Mouse (Mus musculus) heart, adult 8-10 months (tissue): Measurements from ENCODE around the gene Ush2a. TPM values are rescaled to one million over a fixed set of nuclear protein-coding genes. Genes with fewer than 3 reads are reported as not detected.

Experiments used
- DNase-seq: peaks from one replicate; pipeline ENCODE4 v3.0.0; 2022; ENCODE audit warnings: low spot score
- total RNA-seq, 4 experiments: library from RNA; stranded (reverse); gene quantifications; 2 replicates each; pipeline ENCODE4 v1.2.4; 2022

Ush2a gene
- total RNA-seq, 4 experiments from 2014 or later = 0.06 to 0.19 TPM; not detected in 2

- DNase-seq = no peak
Observed at GRCm38 (mm10) chr1:188385733-188386261, 124.0 kb downstream of the Ush2a start.

- no peak for DNase-seq
Observed at GRCm38 (mm10) chr1:188387321-188387720, 125.5 kb downstream of the Ush2a start.

DNA sequence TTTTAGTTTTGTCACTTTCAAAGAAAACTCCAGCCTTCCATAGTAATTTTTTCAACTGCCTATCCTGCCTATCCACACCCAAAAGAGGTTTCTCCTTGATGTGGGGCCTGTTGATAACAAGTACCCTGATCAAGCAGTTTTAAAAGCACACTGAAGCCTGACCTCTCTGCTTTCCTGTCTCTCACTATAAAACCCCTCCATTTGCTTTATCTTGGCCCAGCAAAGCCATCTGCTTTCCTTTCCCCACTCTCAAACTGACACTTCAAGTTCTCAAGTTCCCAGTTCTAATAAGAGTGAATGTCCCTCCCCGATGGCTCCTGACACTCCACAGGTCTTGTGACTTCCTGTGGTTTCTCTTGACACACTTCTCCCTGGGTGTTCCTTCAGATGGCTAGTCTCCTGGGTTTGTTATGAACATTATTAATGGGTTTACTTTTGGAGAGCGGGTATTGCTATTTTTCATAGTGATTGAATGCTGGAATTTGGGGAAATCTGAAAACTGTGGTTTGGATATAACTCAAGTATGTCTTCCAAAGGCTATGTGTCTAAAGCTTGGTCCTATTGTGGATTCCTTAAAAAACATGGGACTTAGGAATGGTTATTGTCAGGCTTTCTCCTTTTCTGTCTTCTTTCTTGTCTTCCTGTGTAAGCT lies 126.1 kb downstream of the Ush2a start:
- no peak for DNase-seq

DNA sequence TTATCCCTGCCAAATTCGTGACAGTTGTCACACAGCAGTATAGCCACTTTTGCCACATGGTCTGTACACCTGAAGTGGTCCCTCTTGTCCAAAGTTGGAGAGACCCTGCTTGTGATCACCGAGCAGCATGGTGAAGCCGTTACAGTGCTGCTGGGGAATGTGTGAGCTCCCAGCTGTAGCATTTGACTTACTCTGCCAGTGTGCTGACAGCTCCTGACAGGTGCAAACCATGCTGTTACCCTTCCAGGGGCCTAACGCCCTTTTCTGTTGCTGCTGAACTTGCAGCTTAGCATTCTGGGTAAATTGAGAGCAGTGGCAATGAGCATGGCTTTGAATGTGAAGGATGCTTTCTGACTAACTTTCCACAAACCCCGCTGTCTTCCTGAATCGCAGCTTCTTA lies 128.3 kb downstream of the Ush2a start:
- DNase-seq = no peak

GRCm38 (mm10) chr1:188407176-188407575 lies 145.4 kb downstream of the Ush2a start:
- no peak for DNase-seq

GRCm38 (mm10) chr1:188407613-188408386 lies 146.0 kb downstream of the Ush2a start:
- no peak for DNase-seq

DNA sequence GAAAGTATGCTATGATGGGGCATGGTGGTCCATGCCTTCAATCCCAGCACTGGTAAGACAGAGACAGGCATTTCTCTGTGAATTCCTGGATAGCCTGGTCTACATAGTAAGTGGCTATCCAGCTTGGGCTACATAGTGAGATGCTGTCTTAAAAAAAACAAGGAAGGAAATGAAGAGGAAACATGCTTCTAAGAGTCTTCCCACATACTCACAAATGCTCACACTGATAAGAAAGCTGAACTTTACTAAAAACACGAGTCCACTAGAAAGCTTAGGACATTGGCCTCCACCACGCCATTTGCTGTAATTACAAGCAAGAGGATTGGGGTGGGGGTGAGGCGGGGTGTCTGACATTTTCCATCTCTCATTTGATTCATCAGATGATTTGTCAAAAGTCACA lies 148.7 kb downstream of the Ush2a start:
- DNase-seq = no peak

DNA sequence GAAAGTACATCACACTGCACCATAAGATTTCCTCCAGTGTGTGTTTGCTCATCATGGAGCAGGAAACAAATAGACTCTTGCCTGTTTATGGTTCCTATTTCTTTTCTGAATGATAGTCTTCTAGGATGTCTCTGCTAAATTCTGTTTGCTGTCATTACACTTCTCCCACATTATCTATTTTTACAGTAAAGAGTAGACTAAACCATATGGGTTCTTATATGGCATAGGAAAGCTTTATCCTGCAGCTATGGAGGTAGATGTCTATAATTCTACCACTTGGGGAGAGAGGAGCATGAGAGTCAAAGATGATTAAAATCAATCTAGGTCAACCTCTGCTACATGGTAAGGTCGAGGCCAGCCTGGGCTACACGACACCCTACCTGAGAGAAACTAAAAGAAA lies 158.7 kb downstream of the Ush2a start:
- no peak for DNase-seq

GRCm38 (mm10) chr1:188428172-188428571 lies 166.3 kb downstream of the Ush2a start:
- DNase-seq = no peak

DNA sequence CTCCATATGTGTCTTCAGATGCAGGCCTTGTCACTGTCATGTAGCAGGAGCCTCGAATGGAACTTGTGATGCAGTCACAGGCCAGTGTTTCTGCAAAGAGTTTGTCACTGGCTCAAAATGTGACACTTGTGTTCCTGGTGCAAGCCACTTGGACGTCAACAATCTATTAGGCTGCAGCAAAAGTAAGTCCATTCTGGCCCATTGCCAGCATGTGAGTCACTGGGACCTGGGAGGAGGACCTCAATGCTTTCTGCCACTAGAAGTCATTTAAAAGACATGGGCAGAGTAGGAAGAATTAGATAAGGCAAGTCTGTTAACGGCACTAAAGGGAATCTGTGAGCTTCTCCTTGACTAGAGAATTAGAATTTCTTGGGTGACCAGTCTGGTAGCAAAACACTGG lies 168.9 kb downstream of the Ush2a start:
- DNase-seq = no peak

- no peak for DNase-seq
Observed at GRCm38 (mm10) chr1:188447964-188448363, 186.1 kb downstream of the Ush2a start.

DNA sequence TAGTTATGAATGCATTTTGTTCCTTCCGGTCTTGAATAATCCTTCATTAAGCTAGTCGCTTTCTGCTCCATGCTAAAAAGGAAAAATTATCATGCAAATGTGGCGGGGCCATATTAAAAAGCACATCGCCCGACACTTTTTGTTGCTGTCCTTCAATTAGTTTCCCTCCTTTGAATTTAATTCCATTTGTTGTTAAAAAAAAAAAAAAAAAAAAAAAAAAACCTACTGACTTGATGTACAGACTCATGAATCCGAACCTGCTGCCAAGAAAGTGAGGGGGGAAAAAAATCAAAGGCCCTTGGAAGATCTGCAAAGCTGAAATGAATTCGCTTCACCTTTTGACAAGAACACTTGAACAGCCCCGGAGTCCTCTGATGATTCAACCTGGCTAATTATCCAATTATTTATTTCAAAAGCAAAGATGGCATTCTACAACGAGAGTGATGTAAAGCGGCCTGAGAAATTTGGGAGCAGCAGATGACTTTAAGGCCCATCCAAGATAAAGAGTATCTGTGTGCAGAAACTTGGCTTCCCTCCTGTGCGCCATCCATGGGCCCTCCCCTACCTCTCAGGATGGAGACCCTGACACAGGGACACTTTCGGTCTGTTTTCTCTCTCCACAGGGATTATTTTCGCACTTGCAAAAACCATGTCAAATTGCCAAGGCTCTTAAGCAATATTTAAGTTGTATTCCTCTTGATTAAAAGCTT lies 194.8 kb downstream of the Ush2a start:
- DNase-seq = no peak

DNA sequence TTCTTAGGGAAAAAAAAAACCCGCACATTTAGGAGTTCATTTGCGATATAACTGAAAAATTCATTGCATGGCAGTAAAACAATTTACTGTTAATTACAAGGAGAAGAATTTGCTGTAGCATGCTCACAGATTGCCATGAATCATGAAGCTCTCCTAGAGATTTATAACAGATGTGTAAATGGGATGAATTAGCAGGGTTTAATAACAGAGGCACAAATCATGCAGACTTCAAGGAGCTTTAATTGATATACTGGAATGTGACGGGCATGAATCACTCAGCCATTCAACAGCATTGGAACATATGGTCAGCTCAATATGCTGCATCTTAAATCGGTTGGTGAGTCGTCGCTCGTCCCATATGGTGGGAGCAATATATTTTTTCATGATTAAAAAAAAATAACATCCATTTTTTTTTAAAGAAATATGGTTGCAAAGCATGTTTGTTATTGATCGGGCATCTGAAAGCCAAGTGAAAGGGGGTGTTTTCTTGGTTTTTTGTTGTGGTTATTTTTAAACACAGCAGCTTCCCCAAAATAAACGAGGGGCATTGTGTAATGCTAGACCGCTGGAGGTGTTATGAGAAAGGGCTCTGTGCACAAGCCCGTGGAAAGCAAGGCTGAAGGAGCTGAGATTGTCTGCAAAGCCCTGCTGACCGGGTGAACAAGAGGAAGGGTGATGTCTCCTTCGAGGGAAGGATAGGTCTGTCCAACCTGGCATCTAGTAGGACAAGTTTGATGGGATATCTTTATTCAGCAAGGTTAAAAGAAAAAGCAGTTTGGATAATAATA lies 195.6 kb downstream of the Ush2a start:
- DNase-seq = no peak

DNA sequence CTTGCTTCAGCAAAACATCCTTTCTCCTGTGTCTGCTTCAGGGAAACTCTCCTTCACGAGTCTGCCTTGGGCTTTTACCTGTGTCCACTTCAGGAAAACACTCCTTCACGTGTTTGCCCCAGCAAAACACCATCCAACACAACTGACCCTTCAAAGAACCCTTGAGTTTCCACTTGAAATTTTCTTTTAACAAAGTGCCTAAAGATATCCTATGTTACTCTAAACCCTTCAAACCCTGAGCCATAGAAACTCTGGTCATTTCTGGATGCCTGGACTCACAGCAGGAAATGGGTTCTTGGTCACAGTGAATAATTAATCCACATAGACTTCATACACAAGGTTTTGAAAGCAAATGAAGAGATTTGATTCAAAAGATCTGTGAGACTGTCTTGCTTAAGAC lies 199.4 kb downstream of the Ush2a start:
- DNase-seq = no peak

DNA sequence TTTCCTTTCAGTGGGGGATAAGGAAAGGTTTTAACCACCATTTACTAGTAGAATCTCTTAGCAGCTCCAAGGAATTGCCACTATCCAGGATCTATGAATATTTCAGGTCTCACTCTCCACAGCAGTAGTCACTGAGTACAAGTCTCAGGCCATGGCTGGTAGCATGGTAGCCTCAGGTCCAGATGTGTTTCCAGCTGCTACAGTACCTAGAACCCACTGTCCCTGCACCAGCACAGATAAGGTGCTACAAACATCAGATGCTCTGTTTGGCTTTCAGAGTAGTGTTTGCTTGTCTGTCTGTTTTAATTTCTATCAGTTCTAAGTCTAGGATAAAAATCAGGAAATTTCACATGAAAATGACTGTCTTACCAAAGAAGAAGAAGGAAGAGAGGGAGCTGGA lies 202.8 kb downstream of the Ush2a start:
- no peak for DNase-seq

DNA sequence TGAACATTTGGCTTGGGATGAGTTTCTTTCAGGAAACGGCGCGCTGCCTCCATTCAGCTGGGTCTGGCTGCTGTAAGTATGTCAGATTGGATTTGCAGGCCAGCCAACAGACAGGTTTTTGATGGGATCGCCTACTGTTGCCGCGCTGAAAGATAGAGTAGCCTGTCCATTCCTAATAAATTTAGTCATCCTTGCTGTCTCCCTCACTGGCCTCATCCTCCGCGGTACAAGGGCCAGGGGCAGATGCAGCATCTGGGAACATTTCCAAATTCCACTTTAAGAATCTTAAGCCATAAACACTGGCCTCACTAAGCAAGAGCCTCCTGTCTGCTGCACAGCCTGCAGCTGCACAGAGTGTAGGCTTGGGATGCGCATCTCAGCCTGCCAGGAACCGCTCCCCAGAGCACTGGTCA lies 206.6 kb downstream of the Ush2a start:
- no peak for DNase-seq

- no peak for DNase-seq
Observed at GRCm38 (mm10) chr1:188504958-188505357, 243.1 kb downstream of the Ush2a start.

DNA sequence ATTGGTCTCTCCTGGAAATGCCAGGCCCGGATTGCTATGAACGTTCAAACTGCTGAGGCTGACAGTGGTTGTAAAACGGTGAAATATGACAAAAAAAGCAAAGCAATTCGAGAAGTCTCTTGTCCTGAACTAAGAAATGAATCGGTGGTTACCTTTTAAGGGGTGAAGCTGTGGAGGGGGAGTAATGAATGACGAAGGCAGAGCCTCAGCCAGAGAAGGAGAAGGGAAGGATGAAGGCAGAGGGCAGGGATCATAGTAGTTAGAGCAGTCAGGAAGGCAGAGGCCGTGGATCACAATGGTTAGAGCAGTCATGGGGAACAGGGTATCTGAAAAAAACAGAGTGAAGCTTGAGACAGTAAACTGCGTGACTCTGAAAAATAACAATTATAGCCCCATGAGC lies 257.0 kb downstream of the Ush2a start:
- no peak for DNase-seq

DNA sequence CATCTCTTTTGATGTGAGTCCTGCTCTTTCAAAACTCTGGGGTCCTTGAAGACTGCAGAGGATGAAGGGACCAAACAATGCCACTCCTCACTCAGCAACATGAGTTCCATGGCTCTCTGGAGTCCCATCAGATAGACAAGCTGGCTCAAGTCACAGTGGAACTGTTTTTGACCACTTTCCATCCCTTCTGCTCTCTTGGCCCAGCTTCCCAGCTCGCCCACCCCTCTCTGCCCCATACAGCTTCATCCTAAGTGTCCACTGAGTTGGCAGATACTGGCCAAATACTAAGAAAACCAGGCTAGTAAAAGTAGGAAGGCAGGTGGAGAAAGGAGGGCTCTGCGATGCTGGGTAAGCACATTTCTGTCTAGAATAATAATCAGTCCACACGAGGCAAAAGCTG lies 265.6 kb downstream of the Ush2a start:
- no peak for DNase-seq

GRCm38 (mm10) chr1:188529606-188530131 lies 267.8 kb downstream of the Ush2a start:
- DNase-seq = no peak

DNA sequence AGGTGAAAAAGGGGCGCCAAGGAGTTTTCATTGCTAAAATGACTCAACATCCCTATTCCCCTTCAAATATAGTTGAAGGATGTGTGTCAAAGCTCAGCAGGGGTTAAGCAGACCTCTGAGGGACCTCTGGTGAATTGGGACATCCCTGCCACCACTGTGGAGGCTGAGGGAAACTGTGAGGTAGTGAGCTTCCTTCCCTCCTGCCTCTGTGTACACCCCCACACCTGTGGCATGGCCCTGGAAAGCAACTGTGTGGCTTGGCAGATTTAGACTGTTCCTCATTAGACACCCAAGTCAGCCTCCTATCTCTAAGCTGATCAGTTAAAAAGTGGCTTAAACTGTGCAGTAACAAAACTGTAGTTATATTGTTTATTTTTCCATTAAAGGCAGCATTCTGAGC lies 275.2 kb downstream of the Ush2a start:
- DNase-seq = no peak
